Mouse (Mus musculus) heart, embryonic 14.5 days (tissue): Measurements from ENCODE around the gene Pex16. TPM values are rescaled to one million over a fixed set of nuclear protein-coding genes. Genes with fewer than 3 reads are reported as not detected.
A peak's percentile ranks its signal among the peaks of the same experiment; 100 is the strongest.

Source experiments
- ATAC-seq: fragments of 200-750 bp; cut with Nextera tagmentation; 2 replicates; pipeline ENCODE4 v1.8.0; 2017; ENCODE audit warnings: low read depth, moderate TSS enrichment; ENCODE audit not compliant: insufficient number of reproducible peaks, insufficient read depth, low FRiP score
- H3K27ac ChIP-seq, 2 experiments: fragments of 200-500 bp in 1 of 2; fragments of 300-500 bp in 1 of 2; sonication (generic) in 1 of 2; replicated peaks in 1 of 2; 2 replicates each; pipeline ENCODE4 v1.5.1; 2012 to 2014; ENCODE audit warnings: low read depth in 2 of 2, low read length in 2 of 2, control low read depth in 1 of 2, mild to moderate bottlenecking in 1 of 2, mixed read lengths in 1 of 2; ENCODE audit not compliant: control insufficient read depth in 1 of 2, insufficient read depth in 1 of 2
- H3K27me3 ChIP-seq: fragments of 300-500 bp; sonication (generic); 2 replicates; pipeline ENCODE4 v1.6.1; 2014; ENCODE audit warnings: mild to moderate bottlenecking, low read length, control low read depth; ENCODE audit not compliant: control insufficient read depth, insufficient read depth
- H3K36me3 ChIP-seq: fragments of 300-500 bp; sonication (generic); 2 replicates; pipeline ENCODE4 v1.6.1; 2014; ENCODE audit warnings: mild to moderate bottlenecking, control low read depth, low read length, mixed read lengths; ENCODE audit not compliant: control insufficient read depth, insufficient read depth
- H3K4me1 ChIP-seq, 2 experiments: fragments of 200-500 bp in 1 of 2; fragments of 300-500 bp in 1 of 2; sonication (generic) in 1 of 2; 2 replicates each; pipeline ENCODE4 v1.6.1; 2012 to 2014; ENCODE audit warnings: low read length in 2 of 2, control low read depth in 1 of 2, mixed read lengths in 1 of 2; ENCODE audit not compliant: control insufficient read depth in 2 of 2, insufficient read depth in 2 of 2
- H3K4me2 ChIP-seq: fragments of 300-500 bp; sonication (generic); 2 replicates; pipeline ENCODE4 v1.6.1; 2014; ENCODE audit warnings: mild to moderate bottlenecking, low read length
- H3K4me3 ChIP-seq, 2 experiments: fragments of 200-500 bp in 1 of 2; fragments of 300-500 bp in 1 of 2; sonication (generic) in 1 of 2; 2 replicates each; pipeline ENCODE4 v1.5.1; 2012 to 2014; ENCODE audit warnings: low read length in 2 of 2, mild to moderate bottlenecking in 2 of 2, control low read depth in 1 of 2, low read depth in 1 of 2, moderate library complexity in 1 of 2; ENCODE audit not compliant: control insufficient read depth in 1 of 2, insufficient read depth in 1 of 2
- H3K9ac ChIP-seq: fragments of 300-500 bp; sonication (generic); 2 replicates; pipeline ENCODE4 v1.6.1; 2014; ENCODE audit warnings: mild to moderate bottlenecking, low read length
- H3K9me3 ChIP-seq: fragments of 300-500 bp; sonication (generic); 2 replicates; pipeline ENCODE4 v1.6.1; 2016; ENCODE audit warnings: low read length, control low read depth; ENCODE audit not compliant: control insufficient read depth
- WGBS: fragments of 180-500 bp; shearing (Covaris S2); extraction: QIAGEN DNeasy Blood & Tissue Kit; methylation state at CpG from one replicate; pipeline ENCODE4 v1.1.7; 2014; 5-methylcytosine and 5-hydroxymethylcytosine counted together
- polyA plus RNA-seq: library from polyadenylated mRNA; unstranded; fragments of >200 nt; fragmentation: Nextera tagmentation; extraction: Ambion mirVana; gene quantifications from 2 replicates; pipeline ENCODE4 v1.2.1, GENCODE M21; 2014

The Pex16 gene
- polyA plus RNA-seq, 1 experiment from 2014 or later = 19.7 TPM

- Histone ChIP-seq H3K27me3 (no peaks in the 10 kb centered on the region), H3K4me3 (no peak overlapping the region), H3K4me2 (no peak overlapping the region), H3K27ac (no peak overlapping the region), H3K9ac (no peak overlapping the region), H3K9me3 (no peaks in the 10 kb centered on the region), H3K4me1 (no peaks in the 10 kb centered on the region), H3K36me3 (peaks cover 99% of the 10 kb centered on the region)
- WGBS = 89% methylated on average over 10 of the region's 10 CpGs
- no peak for ATAC-seq
These were observed 37.2 kb downstream of the Pex16 start for GRCm38 (mm10) chr2:92411705-92412104.

- H3K27me3 ChIP-seq = no peaks in the 10 kb centered on the region
- H3K4me2 ChIP-seq = no peak overlapping the region
- no peak overlapping the region for H3K9ac ChIP-seq
- H3K4me3 ChIP-seq = no peak overlapping the region
- ATAC-seq = no peak
- no peak overlapping the region for H3K27ac ChIP-seq
- WGBS = 89% methylated on average over 7 of the region's 7 CpGs
- H3K9me3 ChIP-seq = no peaks in the 10 kb centered on the region
- H3K4me1 ChIP-seq = peaks cover 26 to 35% of the 10 kb centered on the region in 2 experiments
- peaks cover 64% of the 10 kb centered on the region for H3K36me3 ChIP-seq
These were observed 47.4 kb downstream of the Pex16 start for GRCm38 (mm10) chr2:92421723-92422387.

- Histone ChIP-seq H3K4me2 (no peak overlapping the region), H3K27ac (peak overlapping the region in 1 of 2 experiments; percentile 90; a peak in 2 of 4 replicates), H3K36me3 (peaks cover 58% of the 10 kb centered on the region), H3K27me3 (no peaks in the 10 kb centered on the region), H3K9ac (no peak overlapping the region), H3K4me1 (peaks cover 26 to 41% of the 10 kb centered on the region in 2 experiments), H3K9me3 (no peaks in the 10 kb centered on the region), H3K4me3 (no peak overlapping the region)
- ATAC-seq = no peak
- 63% methylated on average over 10 of the region's 10 CpGs for WGBS
These were observed 48.1 kb downstream of the Pex16 start for GRCm38 (mm10) chr2:92422388-92423135.

GRCm38 (mm10) chr2:92423156-92423555 lies 48.7 kb downstream of the Pex16 start:
- Histone ChIP-seq H3K9me3 (no peaks in the 10 kb centered on the region), H3K4me2 (0 out of 2 replicates have a peak overlapping the region, but pooled peaks have one; percentile 2), H3K27ac (peak overlapping the region; percentile 46 to 90), H3K36me3 (peaks cover 52% of the 10 kb centered on the region), H3K4me3 (no peak overlapping the region), H3K27me3 (no peaks in the 10 kb centered on the region), H3K9ac (peak overlapping the region; percentile 47; the same call in 1 of the 2 replicates), H3K4me1 (peaks cover 32 to 47% of the 10 kb centered on the region in 2 experiments)
- no peak for ATAC-seq
- WGBS = 95% methylated on average over 9 of the region's 9 CpGs

- H3K4me2 ChIP-seq = peak overlapping the region; percentile 2; the same call in 1 of the 2 replicates
- H3K36me3 ChIP-seq = peaks cover 46% of the 10 kb centered on the region
- H3K4me3 ChIP-seq = no peak overlapping the region
- H3K4me1 ChIP-seq = peaks cover 34 to 54% of the 10 kb centered on the region in 2 experiments
- H3K9me3 ChIP-seq = no peaks in the 10 kb centered on the region
- 44% methylated on average over 9 of the region's 9 CpGs for WGBS
- peak; percentile 78 for ATAC-seq
- peak overlapping the region; percentile 47; the same call in 1 of the 2 replicates for H3K9ac ChIP-seq
- no peaks in the 10 kb centered on the region for H3K27me3 ChIP-seq
- peak overlapping the region; percentile 90 to 95 for H3K27ac ChIP-seq
These were observed 49.4 kb downstream of the Pex16 start for GRCm38 (mm10) chr2:92423702-92424461.

- Histone ChIP-seq H3K36me3 (peaks cover 38% of the 10 kb centered on the region), H3K4me2 (peak overlapping the region; percentile 20; the same call in 1 of the 2 replicates), H3K4me3 (no peak overlapping the region), H3K27me3 (no peaks in the 10 kb centered on the region), H3K9me3 (no peaks in the 10 kb centered on the region), H3K4me1 (peaks cover 39 to 59% of the 10 kb centered on the region in 2 experiments), H3K9ac (peak overlapping the region; percentile 47; the same call in 1 of the 2 replicates), H3K27ac (peak overlapping the region; percentile 90 to 95)
- ATAC-seq = peak; percentile 27; the same call in 1 of the 2 replicates
- WGBS = 57% methylated on average over 9 of the region's 9 CpGs
These were observed 50.2 kb downstream of the Pex16 start for GRCm38 (mm10) chr2:92424462-92425308.
